Mouse (Mus musculus): ENCODE measurements around the gene Krt33a. TPM values are rescaled to one million over a fixed set of nuclear protein-coding genes. Genes with fewer than 3 reads are reported as not detected.

Krt33a gene
- polyA plus RNA-seq, 1 experiment from 2014 or later = not detected

GRCm38 (mm10) chr11:99985291-99986092, 30.5 kb downstream of the Krt33a start:
- DNase-seq (ENCODE audit: low spot score) (no peak), ATAC-seq (replicated peaks; ENCODE audit: insufficient number of reproducible peaks, low FRiP score, low TSS enrichment, low read depth) (no peak)
- Histone ChIP-seq H3K4me3 (ENCODE audit: low read depth, low read length) (no peak overlapping the region), H3K36me3 (replicated peaks; ENCODE audit: control insufficient read depth, insufficient read depth, low read depth, low read length) (no peaks in the 10 kb centered on the region), H3K4me1 (ENCODE audit: control insufficient read depth, insufficient read depth, low read length) (no peaks in the 10 kb centered on the region), H3K9ac (replicated peaks; ENCODE audit: low read length) (no peak overlapping the region), H3K4me2 (ENCODE audit: low read depth, low read length) (no peak overlapping the region), H3K27ac (replicated peaks; ENCODE audit: low read depth, low read length) (no peak overlapping the region), H3K27me3 (ENCODE audit: control insufficient read depth, insufficient read depth, low read length) (no peaks in the 10 kb centered on the region), H3K9me3 (replicated peaks; ENCODE audit: control insufficient read depth, low read length) (no peaks in the 10 kb centered on the region)
- WGBS = 85% methylated on average over 20 of the region's 20 CpGs

DNA sequence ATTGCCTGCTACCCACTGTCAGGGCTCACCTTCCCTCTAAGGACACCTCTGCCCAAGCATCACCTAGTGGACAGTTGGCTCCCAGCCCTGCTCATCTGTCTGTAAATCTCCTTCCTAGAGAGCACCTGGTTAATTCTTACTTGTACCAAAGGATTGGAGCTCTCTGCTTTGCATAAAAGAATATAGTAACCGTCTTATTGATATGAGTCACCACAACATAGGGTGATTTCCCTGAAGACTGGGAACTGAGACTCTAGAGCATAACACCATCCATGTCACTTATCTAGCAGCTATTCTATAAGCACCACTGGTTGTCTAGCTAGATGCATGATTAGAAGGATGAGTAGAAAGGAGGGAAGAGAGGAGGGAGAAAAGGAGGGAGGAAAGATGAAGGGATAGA, 32.6 kb downstream of the Krt33a start:
- Histone ChIP-seq H3K4me1 (ENCODE audit: control insufficient read depth, insufficient read depth, low read length) (no peaks in the 10 kb centered on the region), H3K27ac (replicated peaks; ENCODE audit: low read depth, low read length) (no peak overlapping the region), H3K9ac (replicated peaks; ENCODE audit: low read length) (no peak overlapping the region), H3K36me3 (replicated peaks; ENCODE audit: control insufficient read depth, insufficient read depth, low read depth, low read length) (no peaks in the 10 kb centered on the region), H3K4me2 (ENCODE audit: low read depth, low read length) (no peak overlapping the region), H3K27me3 (ENCODE audit: control insufficient read depth, insufficient read depth, low read length) (no peaks in the 10 kb centered on the region), H3K9me3 (replicated peaks; ENCODE audit: control insufficient read depth, low read length) (no peaks in the 10 kb centered on the region), H3K4me3 (ENCODE audit: low read depth, low read length) (no peak overlapping the region)
- 93% methylated on average over 1 of the region's 1 CpGs for WGBS
- DNase-seq (ENCODE audit: low spot score) = no peak
- ATAC-seq (replicated peaks; ENCODE audit: insufficient number of reproducible peaks, low FRiP score, low TSS enrichment, low read depth) = no peak

DNA sequence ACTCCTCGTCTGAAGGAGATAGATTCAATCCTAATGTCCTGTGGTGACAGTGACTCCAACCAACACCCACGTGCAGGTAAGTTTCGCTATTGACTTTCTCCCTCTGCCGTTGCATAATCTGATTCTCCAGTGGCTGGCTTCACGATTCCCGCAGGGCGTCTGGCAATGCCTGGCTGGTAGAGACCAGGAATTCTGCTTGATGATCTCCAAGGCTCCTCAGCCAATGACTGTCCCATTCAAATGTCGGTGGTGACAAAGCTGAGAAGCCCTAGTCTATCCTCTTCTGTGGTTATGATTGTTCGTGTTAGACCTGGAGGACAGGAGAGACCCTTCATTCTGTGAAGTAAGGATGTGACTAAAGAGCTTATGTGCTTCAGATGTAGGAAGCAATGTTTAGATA, 33.3 kb downstream of the Krt33a start:
- H3K4me1 ChIP-seq (ENCODE audit: control insufficient read depth, insufficient read depth, low read length) = no peaks in the 10 kb centered on the region
- H3K36me3 ChIP-seq (replicated peaks; ENCODE audit: control insufficient read depth, insufficient read depth, low read depth, low read length) = no peaks in the 10 kb centered on the region
- no peak for DNase-seq (ENCODE audit: low spot score)
- no peak overlapping the region for H3K4me3 ChIP-seq (ENCODE audit: low read depth, low read length)
- 87% methylated on average over 9 of the region's 9 CpGs for WGBS
- no peak for ATAC-seq (replicated peaks; ENCODE audit: insufficient number of reproducible peaks, low FRiP score, low TSS enrichment, low read depth)
- no peaks in the 10 kb centered on the region for H3K27me3 ChIP-seq (ENCODE audit: control insufficient read depth, insufficient read depth, low read length)
- no peaks in the 10 kb centered on the region for H3K9me3 ChIP-seq (replicated peaks; ENCODE audit: control insufficient read depth, low read length)
- no peak overlapping the region for H3K27ac ChIP-seq (replicated peaks; ENCODE audit: low read depth, low read length)
- H3K4me2 ChIP-seq (ENCODE audit: low read depth, low read length) = no peak overlapping the region
- no peak overlapping the region for H3K9ac ChIP-seq (replicated peaks; ENCODE audit: low read length)

DNA sequence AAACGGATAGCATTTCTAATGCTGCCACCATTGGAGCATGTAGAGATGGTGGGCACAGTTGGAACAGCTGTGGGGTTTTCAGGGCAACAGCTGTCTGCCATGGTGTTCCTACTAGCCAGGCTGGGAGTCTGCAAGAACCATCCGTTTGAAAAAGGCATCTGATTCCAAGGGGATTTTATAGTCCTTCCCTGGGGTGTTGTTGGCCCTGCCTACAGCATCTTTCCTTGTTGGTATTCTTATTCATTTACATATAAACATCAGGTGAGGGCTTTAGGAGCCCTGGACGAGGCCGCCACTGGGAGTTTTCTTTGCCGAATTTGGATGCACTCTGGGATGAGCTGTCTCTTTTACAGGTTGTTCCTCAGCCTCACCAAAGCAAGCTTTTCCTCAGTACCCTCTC, 37.1 kb downstream of the Krt33a start, which contains the start of gene Krtap29-1:
Gene Krtap29-1 (minus strand): TSS at position 101 of the 400 bp plus-strand sequence.
- Histone ChIP-seq H3K4me3 (ENCODE audit: low read depth, low read length) (no peak within 1 kb of the TSS), H3K4me2 (ENCODE audit: low read depth, low read length) (no peak within 1 kb of the TSS), H3K9me3 (replicated peaks; ENCODE audit: control insufficient read depth, low read length) (no peaks in the 10 kb centered on the region), H3K4me1 (ENCODE audit: control insufficient read depth, insufficient read depth, low read length) (no peaks in the 10 kb centered on the region), H3K9ac (replicated peaks; ENCODE audit: low read length) (no peak within 1 kb of the TSS), H3K36me3 (replicated peaks; ENCODE audit: control insufficient read depth, insufficient read depth, low read depth, low read length) (no peaks in the 10 kb centered on the region), H3K27ac (replicated peaks; ENCODE audit: low read depth, low read length) (no peak within 1 kb of the TSS), H3K27me3 (ENCODE audit: control insufficient read depth, insufficient read depth, low read length) (no peaks in the 10 kb centered on the region)
- WGBS = 68% methylated on average over 5 of the region's 5 CpGs
- ATAC-seq (replicated peaks; ENCODE audit: insufficient number of reproducible peaks, low FRiP score, low TSS enrichment, low read depth) = no peak
- DNase-seq (ENCODE audit: low spot score) = no peak

- H3K36me3 ChIP-seq (replicated peaks; ENCODE audit: control insufficient read depth, insufficient read depth, low read depth, low read length) = no peaks in the 10 kb centered on the region
- H3K9ac ChIP-seq (replicated peaks; ENCODE audit: low read length) = no peak overlapping the region
- H3K4me3 ChIP-seq (ENCODE audit: low read depth, low read length) = no peak overlapping the region
- no peak for ATAC-seq (replicated peaks; ENCODE audit: insufficient number of reproducible peaks, low FRiP score, low TSS enrichment, low read depth)
- no peaks in the 10 kb centered on the region for H3K27me3 ChIP-seq (ENCODE audit: control insufficient read depth, insufficient read depth, low read length)
- DNase-seq (ENCODE audit: low spot score) = no peak
- H3K27ac ChIP-seq (replicated peaks; ENCODE audit: low read depth, low read length) = no peak overlapping the region
- no peaks in the 10 kb centered on the region for H3K9me3 ChIP-seq (replicated peaks; ENCODE audit: control insufficient read depth, low read length)
- no peaks in the 10 kb centered on the region for H3K4me1 ChIP-seq (ENCODE audit: control insufficient read depth, insufficient read depth, low read length)
- 62% methylated on average over 2 of the region's 2 CpGs for WGBS
- no peak overlapping the region for H3K4me2 ChIP-seq (ENCODE audit: low read depth, low read length)
Observed at GRCm38 (mm10) chr11:99965961-99966360, 50.1 kb downstream of the Krt33a start.

- H3K4me1 ChIP-seq (ENCODE audit: control insufficient read depth, insufficient read depth, low read length) = no peaks in the 10 kb centered on the region
- ATAC-seq (replicated peaks; ENCODE audit: insufficient number of reproducible peaks, low FRiP score, low TSS enrichment, low read depth) = no peak
- no peak overlapping the region for H3K4me2 ChIP-seq (ENCODE audit: low read depth, low read length)
- 44% methylated on average over 6 of the region's 6 CpGs for WGBS
- no peak overlapping the region for H3K4me3 ChIP-seq (ENCODE audit: low read depth, low read length)
- peak; percentile 18 for DNase-seq (ENCODE audit: low spot score)
- H3K27ac ChIP-seq (replicated peaks; ENCODE audit: low read depth, low read length) = no peak overlapping the region
- no peaks in the 10 kb centered on the region for H3K36me3 ChIP-seq (replicated peaks; ENCODE audit: control insufficient read depth, insufficient read depth, low read depth, low read length)
- no peaks in the 10 kb centered on the region for H3K9me3 ChIP-seq (replicated peaks; ENCODE audit: control insufficient read depth, low read length)
- no peak overlapping the region for H3K9ac ChIP-seq (replicated peaks; ENCODE audit: low read length)
- H3K27me3 ChIP-seq (ENCODE audit: control insufficient read depth, insufficient read depth, low read length) = no peaks in the 10 kb centered on the region
Observed at GRCm38 (mm10) chr11:99964213-99964612, 51.8 kb downstream of the Krt33a start.

Other genes starting within 250 kb of the Krt33a start
- not detected in 2 replicates for gene Gm11595, start 243.3 kb downstream of the Krt33a start, polyA plus RNA-seq (2014; fragmentation: Nextera tagmentation; extraction: Ambion mirVana)
- gene Krtap4-8, start 235.5 kb downstream of the Krt33a start, polyA plus RNA-seq (2014; fragmentation: Nextera tagmentation; extraction: Ambion mirVana) = not detected in 2 replicates
- not detected in 2 replicates for gene Krtap4-9, start 231.0 kb downstream of the Krt33a start, polyA plus RNA-seq (2014; fragmentation: Nextera tagmentation; extraction: Ambion mirVana)
- not detected in 2 replicates for gene Gm11596, start 222.7 kb downstream of the Krt33a start, polyA plus RNA-seq (2014; fragmentation: Nextera tagmentation; extraction: Ambion mirVana)
- not detected in 2 replicates for gene Gm11569, start 217.3 kb downstream of the Krt33a start, polyA plus RNA-seq (2014; fragmentation: Nextera tagmentation; extraction: Ambion mirVana)
- gene Gm11554, start 211.8 kb downstream of the Krt33a start, polyA plus RNA-seq (2014; fragmentation: Nextera tagmentation; extraction: Ambion mirVana) = not detected in 2 replicates
- not detected in 2 replicates for gene Krtap4-13, start 206.3 kb downstream of the Krt33a start, polyA plus RNA-seq (2014; fragmentation: Nextera tagmentation; extraction: Ambion mirVana)
- not detected in 2 replicates for gene Gm11564, start 200.5 kb downstream of the Krt33a start, polyA plus RNA-seq (2014; fragmentation: Nextera tagmentation; extraction: Ambion mirVana)
- gene 2300003K06Rik, start 178.1 kb downstream of the Krt33a start, polyA plus RNA-seq (2014; fragmentation: Nextera tagmentation; extraction: Ambion mirVana) = not detected in 2 replicates
- gene Krtap4-16, start 164.6 kb downstream of the Krt33a start, polyA plus RNA-seq (2014; fragmentation: Nextera tagmentation; extraction: Ambion mirVana) = not detected in 2 replicates
- gene Gm11568, start 158.3 kb downstream of the Krt33a start, polyA plus RNA-seq (2014; fragmentation: Nextera tagmentation; extraction: Ambion mirVana) = not detected in 2 replicates
- not detected in 2 replicates for gene Gm11559, start 151.7 kb downstream of the Krt33a start, polyA plus RNA-seq (2014; fragmentation: Nextera tagmentation; extraction: Ambion mirVana)
- gene Krtap9-1, start 142.8 kb downstream of the Krt33a start, polyA plus RNA-seq (2014; fragmentation: Nextera tagmentation; extraction: Ambion mirVana) = not detected in 2 replicates
- not detected in 2 replicates for gene Gm11567, start 137.0 kb downstream of the Krt33a start, polyA plus RNA-seq (2014; fragmentation: Nextera tagmentation; extraction: Ambion mirVana)
- gene Krtap31-1, start 108.3 kb downstream of the Krt33a start, polyA plus RNA-seq (2014; fragmentation: Nextera tagmentation; extraction: Ambion mirVana) = not detected in 2 replicates
- not detected in 2 replicates for gene Gm11565, start 101.5 kb downstream of the Krt33a start, polyA plus RNA-seq (2014; fragmentation: Nextera tagmentation; extraction: Ambion mirVana)
- not detected in 2 replicates for gene Krtap31-2, start 79.9 kb downstream of the Krt33a start, polyA plus RNA-seq (2014; fragmentation: Nextera tagmentation; extraction: Ambion mirVana)
- gene Krtap9-5, start 67.7 kb downstream of the Krt33a start, polyA plus RNA-seq (2014; fragmentation: Nextera tagmentation; extraction: Ambion mirVana) = not detected in 2 replicates
- not detected in 2 replicates for gene Krtap29-1, start 37.2 kb downstream of the Krt33a start, polyA plus RNA-seq (2014; fragmentation: Nextera tagmentation; extraction: Ambion mirVana)
- gene Krtap16-1, start 29.6 kb downstream of the Krt33a start, polyA plus RNA-seq (2014; fragmentation: Nextera tagmentation; extraction: Ambion mirVana) = not detected in 2 replicates
- gene Krtap17-1, start 22.2 kb downstream of the Krt33a start, polyA plus RNA-seq (2014; fragmentation: Nextera tagmentation; extraction: Ambion mirVana) = not detected in 2 replicates
- gene Krt33b, start 13.7 kb upstream of the Krt33a start, polyA plus RNA-seq (2014; fragmentation: Nextera tagmentation; extraction: Ambion mirVana) = not detected in 2 replicates
- gene Krt34, start 25.3 kb upstream of the Krt33a start, polyA plus RNA-seq (2014; fragmentation: Nextera tagmentation; extraction: Ambion mirVana) = not detected in 2 replicates
- not detected in 2 replicates for gene Krt31, start 34.3 kb upstream of the Krt33a start, polyA plus RNA-seq (2014; fragmentation: Nextera tagmentation; extraction: Ambion mirVana)
- not detected in 2 replicates for gene Krt32, start 72.0 kb upstream of the Krt33a start, polyA plus RNA-seq (2014; fragmentation: Nextera tagmentation; extraction: Ambion mirVana)
- gene Krt35, start 80.0 kb upstream of the Krt33a start, polyA plus RNA-seq (2014; fragmentation: Nextera tagmentation; extraction: Ambion mirVana) = not detected in 2 replicates
- 0.13 TPM in 1 of 2 replicates, not detected in the other for gene Krt36, start 89.4 kb upstream of the Krt33a start, polyA plus RNA-seq (2014; fragmentation: Nextera tagmentation; extraction: Ambion mirVana)
- gene Krt13, start 105.4 kb upstream of the Krt33a start, polyA plus RNA-seq (2014; fragmentation: Nextera tagmentation; extraction: Ambion mirVana) = not detected in 2 replicates
- 8.2 and 8.6 TPM in 2 replicates for gene Krt15, start 119.7 kb upstream of the Krt33a start, polyA plus RNA-seq (2014; fragmentation: Nextera tagmentation; extraction: Ambion mirVana)
- gene Krt19, start 132.5 kb upstream of the Krt33a start, polyA plus RNA-seq (2014; fragmentation: Nextera tagmentation; extraction: Ambion mirVana) = 8.0 and 10.5 TPM in 2 replicates
- gene Krt9, start 177.0 kb upstream of the Krt33a start, polyA plus RNA-seq (2014; fragmentation: Nextera tagmentation; extraction: Ambion mirVana) = not detected in 2 replicates
- 30.7 and 31.2 TPM in 2 replicates for gene Krt14, start 191.3 kb upstream of the Krt33a start, polyA plus RNA-seq (2014; fragmentation: Nextera tagmentation; extraction: Ambion mirVana)
- gene Krt16, start 232.7 kb upstream of the Krt33a start, polyA plus RNA-seq (2014; fragmentation: Nextera tagmentation; extraction: Ambion mirVana) = not detected in 2 replicates
- 1.3 and 1.8 TPM in 2 replicates for gene Krt17, start 244.8 kb upstream of the Krt33a start, polyA plus RNA-seq (2014; fragmentation: Nextera tagmentation; extraction: Ambion mirVana)